Mouse (Mus musculus) embryonic stem cell, embryonic (primary cell): ENCODE measurements at regions not wholly inside any gene's neighbourhood (a gene's known extent, or its start where the extent isn't known, plus 50 kb on each side); places are given as distances from the start of the nearest gene placed in this dataset.

Experiments
- CTCF ChIA-PET, 4 experiments: fragments of 300-600 bp in 2 of 4; fragments of 350-600 bp in 2 of 4; sonication (Branson Sonifier 250); formaldehyde crosslinking; loops; one replicate each; lab custom pipeline; 2022; ENCODE audit warnings: inconsistent platforms in 2 of 4; lab: Charles Lee
- POLR2A ChIA-PET, 4 experiments: fragments of 300-600 bp in 2 of 4; fragments of 350-600 bp in 2 of 4; sonication (Branson Sonifier 250); formaldehyde crosslinking; loops; one replicate each; lab custom pipeline; 2022; ENCODE audit warnings: antibody characterized with exemption in 4 of 4, inconsistent platforms in 1 of 4; lab: Charles Lee

- ChIA-PET CTCF (no interaction called here), POLR2A (interaction anchor here in 1 of 4 experiments (0.5 kb wide), 1 partner anchor 482 kb away, joined by 3 read pairs; no protein-coding TSS in a partner anchor)
Observed at GRCm38 (mm10) chr9:13966212-13966611, 138.7 kb downstream of the Fam76b start.

- ChIA-PET POLR2A (no interaction called here), CTCF (no interaction called here)
Observed at GRCm38 (mm10) chr9:13969262-13969661, 141.7 kb downstream of the Fam76b start.

- ChIA-PET CTCF (no interaction called here), POLR2A (no interaction called here)
Observed at GRCm38 (mm10) chr9:13973600-13973999, 146.1 kb downstream of the Fam76b start.

GRCm38 (mm10) chr9:13974870-13975269 lies 147.4 kb downstream of the Fam76b start:
- POLR2A ChIA-PET = no interaction called here
- CTCF ChIA-PET = interaction anchor here in 1 of 4 experiments (0.5 kb wide), 1 partner anchor 300 kb away, joined by 5 read pairs; the partner anchor contains the start of gene Sesn3

GRCm38 (mm10) chr9:13978842-13979241 lies 151.3 kb downstream of the Fam76b start:
- ChIA-PET CTCF (interaction anchor here in 1 of 4 experiments (0.6 kb wide), 1 partner anchor 467 kb away, joined by 8 read pairs; no protein-coding TSS in a partner anchor), POLR2A (interaction anchor here in 1 of 4 experiments (0.7 kb wide), 1 partner anchor 400 kb away, joined by 3 read pairs; no protein-coding TSS in a partner anchor)

- ChIA-PET POLR2A (no interaction called here), CTCF (no interaction called here)
Observed at GRCm38 (mm10) chr9:13987486-13987885, 160.0 kb downstream of the Fam76b start.

GRCm38 (mm10) chr9:13988901-13989300 lies 161.4 kb downstream of the Fam76b start:
- ChIA-PET POLR2A (no interaction called here), CTCF (interaction anchor here in 1 of 4 experiments (2.0 kb wide), 1 partner anchor 12 kb away, joined by 4 read pairs; no protein-coding TSS in a partner anchor)

- ChIA-PET CTCF (interaction anchor here in 1 of 4 experiments (1.4 kb wide), 1 partner anchor 10 kb away, joined by 5 read pairs; no protein-coding TSS in a partner anchor), POLR2A (interaction anchor here in 2 of 4 experiments (0.6 to 1.3 kb wide), 3 partner anchors 9 to 11 kb away, joined by 3 read pairs; no protein-coding TSS in a partner anchor)
Observed at GRCm38 (mm10) chr9:13990960-13991359, 163.4 kb downstream of the Fam76b start.

- ChIA-PET CTCF (no interaction called here), POLR2A (no interaction called here)
Observed at GRCm38 (mm10) chr9:13992728-13993127, 165.2 kb downstream of the Fam76b start.

- CTCF ChIA-PET = no interaction called here
- POLR2A ChIA-PET = interaction anchor here in 1 of 4 experiments (0.5 to 0.6 kb wide), 2 partner anchors 9 to 11 kb away, joined by 3 read pairs; no protein-coding TSS in a partner anchor
Observed at GRCm38 (mm10) chr9:13999358-13999757, 171.8 kb downstream of the Fam76b start.

GRCm38 (mm10) chr9:14001517-14001916 lies 174.0 kb downstream of the Fam76b start:
- POLR2A ChIA-PET = interaction anchor here in 2 of 4 experiments (0.6 to 1.5 kb wide), 4 partner anchors 10 to 273 kb away, joined by 3 read pairs; partner anchors contain the start of gene Sesn3 (in 1 of the 2)

GRCm38 (mm10) chr9:14002236-14002635 lies 174.7 kb downstream of the Fam76b start:
- ChIA-PET POLR2A (interaction anchor here in 2 of 4 experiments (0.9 to 1.5 kb wide), 3 partner anchors 11 to 273 kb away, joined by 3 read pairs; partner anchors contain the start of gene Sesn3 (in 1 of the 2)), CTCF (interaction anchor here in 3 of 4 experiments (0.7 to 1.4 kb wide), 4 partner anchors 11 to 1295 kb away, joined by 3 to 4 read pairs (median 4); no protein-coding TSS in a partner anchor)

More at GRCm38 (mm10) chr9:14001517-14001916, 174.0 kb downstream of the Fam76b start:
- CTCF ChIA-PET = interaction anchor here (0.6 to 1.4 kb wide), 10 partner anchors 9 to 170 kb away, joined by 3 to 5 read pairs (median 4); no protein-coding TSS in a partner anchor

- CTCF ChIA-PET = interaction anchor here in 1 of 4 experiments (0.6 kb wide), 1 partner anchor 1877 kb away, joined by 4 read pairs; no protein-coding TSS in a partner anchor
Observed at GRCm38 (mm10) chr9:14003163-14003562, 175.6 kb downstream of the Fam76b start.

GRCm38 (mm10) chr9:14006233-14006984 lies 178.9 kb downstream of the Fam76b start:
- ChIA-PET POLR2A (no interaction called here), CTCF (no interaction called here)

More at GRCm38 (mm10) chr9:14003163-14003562, 175.6 kb downstream of the Fam76b start:
- POLR2A ChIA-PET = no interaction called here

- POLR2A ChIA-PET = interaction anchor here in 1 of 4 experiments (0.5 kb wide), 1 partner anchor 275 kb away, joined by 5 read pairs; no protein-coding TSS in a partner anchor
- CTCF ChIA-PET = no interaction called here
Observed at GRCm38 (mm10) chr9:14009451-14009850, 181.9 kb downstream of the Fam76b start.

- CTCF ChIA-PET = interaction anchor here in 2 of 4 experiments (0.6 to 0.8 kb wide), 2 partner anchors 9 to 34 kb away, joined by 3 to 4 read pairs; no protein-coding TSS in a partner anchor
- POLR2A ChIA-PET = interaction anchor here in 1 of 4 experiments (0.6 kb wide), 1 partner anchor 16 kb away, joined by 3 read pairs; no protein-coding TSS in a partner anchor
Observed at GRCm38 (mm10) chr9:14010261-14010949, 182.9 kb downstream of the Fam76b start.

GRCm38 (mm10) chr9:14024216-14024615 lies 196.7 kb downstream of the Fam76b start:
- ChIA-PET CTCF (no interaction called here), POLR2A (interaction anchor here in 1 of 4 experiments (1.2 kb wide), 1 partner anchor 19 kb away, joined by 3 read pairs; no protein-coding TSS in a partner anchor)

- ChIA-PET CTCF (no interaction called here), POLR2A (no interaction called here)
Observed at GRCm38 (mm10) chr9:14024701-14025100, 197.2 kb downstream of the Fam76b start.
